Mouse (Mus musculus) erythroblast, embryonic 14.5 days (primary cell): Measurements from ENCODE around the gene Ttyh1. TPM values are rescaled to one million over a fixed set of nuclear protein-coding genes. Genes with fewer than 3 reads are reported as not detected.
A peak's percentile ranks its signal among the peaks of the same experiment; 100 is the strongest.

Source experiments
- H3K27me3 ChIP-seq: 2 replicates; pipeline ENCODE4 v1.6.1; 2012; ENCODE audit warnings: inconsistent platforms; ENCODE audit not compliant: control insufficient read depth
- H3K36me3 ChIP-seq: 2 replicates; pipeline ENCODE4 v1.6.1; 2012; ENCODE audit warnings: mild to moderate bottlenecking, inconsistent platforms; ENCODE audit not compliant: control insufficient read depth
- H3K4me1 ChIP-seq: 2 replicates; pipeline ENCODE4 v1.6.1; 2012; ENCODE audit warnings: inconsistent platforms; ENCODE audit not compliant: control insufficient read depth
- H3K4me3 ChIP-seq: replicated peaks from 2 replicates; pipeline ENCODE3; 2012; ENCODE audit warnings: moderate library complexity, mild to moderate bottlenecking, inconsistent platforms
- H3K9me3 ChIP-seq: 2 replicates; pipeline ENCODE4 v1.6.1; 2012; ENCODE audit warnings: low read length, inconsistent platforms, mixed read lengths; ENCODE audit not compliant: control insufficient read depth
- GATA1 ChIP-seq: IDR thresholded peaks from 2 replicates; pipeline ENCODE4 v1.6.1; 2012; ENCODE audit warnings: low read length, inconsistent platforms, mixed read lengths
- TAL1 ChIP-seq: IDR thresholded peaks from 3 replicates; pipeline ENCODE4 v1.6.1; 2012; ENCODE audit warnings: low read length, inconsistent platforms, mixed read lengths
- polyA plus RNA-seq: library from polyadenylated mRNA; stranded (reverse); fragments of >175 nt; gene quantifications from 2 replicates; pipeline ENCODE4 v1.2.3, GENCODE M21; 2012

The Ttyh1 gene
- polyA plus RNA-seq, 1 experiment, result not detected

DNA sequence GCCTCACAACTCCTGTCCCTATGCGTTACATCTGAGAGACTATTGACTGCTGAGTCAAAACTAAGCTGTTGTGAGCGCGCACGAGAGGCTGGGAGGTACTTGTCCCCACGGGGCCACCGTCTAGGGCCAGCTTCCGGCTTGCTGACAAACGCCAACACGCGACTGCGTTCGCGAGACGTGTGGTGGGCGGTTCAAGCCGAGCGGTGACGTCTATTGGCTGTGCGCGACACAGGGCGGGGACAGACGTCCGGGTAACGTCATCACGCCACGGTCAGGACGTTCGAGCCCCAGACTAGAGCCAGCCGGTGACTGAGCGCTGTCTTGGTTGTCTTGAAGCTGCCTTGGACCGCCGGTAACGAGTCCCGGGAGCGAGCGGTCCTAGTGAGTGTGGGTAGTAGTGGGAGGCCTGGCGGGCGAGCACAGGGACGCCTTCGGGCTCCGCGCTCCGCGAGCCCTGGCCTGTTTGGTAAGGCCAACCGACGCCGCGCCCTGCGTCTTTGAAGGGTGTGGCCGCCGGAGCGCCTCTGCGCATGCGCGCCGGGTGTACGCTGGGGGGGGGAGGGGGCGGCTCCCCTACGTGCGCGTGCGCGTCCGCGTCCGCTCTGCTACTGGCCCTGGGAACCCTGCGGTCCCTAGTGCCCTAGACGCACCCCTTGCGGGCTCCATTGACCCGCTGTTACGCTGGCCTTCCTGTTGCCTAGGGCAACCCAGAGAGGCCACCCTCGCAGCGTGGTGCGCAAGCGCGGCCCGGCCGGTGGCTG, 17.7 kb downstream of the Ttyh1 start, which contains the start of gene Leng8:
Gene Leng8, plus strand, starts transcription at position 269 of the 761 bp plus-strand sequence.
- no peaks in the 10 kb centered on the region for H3K27me3 ChIP-seq
- TF ChIP-seq GATA1 (no peak), TAL1 (no peak)
- H3K36me3 ChIP-seq, result peaks cover 54% of the 10 kb centered on the region
- peaks cover 39% of the 10 kb centered on the region for H3K4me1 ChIP-seq
- H3K4me3 ChIP-seq, result peak within 1 kb of the TSS; percentile 89
- H3K9me3 ChIP-seq, result no peaks in the 10 kb centered on the region

DNA sequence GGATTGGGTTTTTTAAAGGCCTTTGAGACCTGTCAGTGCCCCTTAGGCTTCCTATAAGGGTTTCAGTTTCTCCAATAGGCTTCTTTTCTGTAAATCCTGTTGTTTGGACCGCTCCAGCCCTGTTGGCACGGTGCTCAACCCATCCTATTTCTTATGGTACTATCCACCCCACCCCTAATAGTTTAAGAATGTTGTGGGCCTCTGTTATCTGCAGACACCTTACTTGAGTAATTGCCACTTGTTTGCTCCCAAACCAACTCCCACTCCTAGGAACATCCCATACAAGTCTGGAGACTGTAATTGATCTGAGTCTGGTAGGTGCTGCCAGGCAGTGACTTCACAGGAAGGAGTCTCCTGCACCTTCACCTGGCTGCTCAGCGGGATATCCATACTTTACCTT, 18.5 kb downstream of the Ttyh1 start:
- Histone ChIP-seq H3K9me3 (no peaks in the 10 kb centered on the region), H3K27me3 (no peaks in the 10 kb centered on the region), H3K4me3 (peak overlapping the region; percentile 89), H3K4me1 (peaks cover 39% of the 10 kb centered on the region), H3K36me3 (peaks cover 61% of the 10 kb centered on the region)
- no peak for TF ChIP-seq TAL1
- no peak for TF ChIP-seq GATA1

DNA sequence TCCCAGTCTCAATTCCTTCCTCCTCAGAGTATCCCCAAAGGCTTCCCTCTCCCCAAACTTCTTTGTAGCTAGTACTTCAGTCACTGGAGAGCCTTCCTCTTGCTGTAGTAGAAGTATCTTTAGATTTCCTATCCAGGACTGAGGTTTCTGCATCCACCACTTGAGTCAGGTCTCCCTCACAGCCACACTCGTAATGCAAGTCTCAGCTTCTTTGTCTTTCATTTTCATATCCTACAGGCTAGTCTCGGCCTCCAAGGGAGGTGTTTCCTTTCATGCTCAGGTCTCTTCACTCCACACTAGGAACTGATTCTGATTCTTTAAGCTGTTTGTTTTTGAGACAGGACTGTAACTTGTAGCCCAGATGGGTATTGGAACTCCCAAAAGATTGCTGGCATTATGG, 19.0 kb downstream of the Ttyh1 start:
- no peak for TF ChIP-seq TAL1
- no peak for TF ChIP-seq GATA1
- peak overlapping the region; percentile 89 for H3K4me3 ChIP-seq
- no peaks in the 10 kb centered on the region for H3K27me3 ChIP-seq
- H3K4me1 ChIP-seq, result peaks cover 39% of the 10 kb centered on the region
- peaks cover 61% of the 10 kb centered on the region for H3K36me3 ChIP-seq
- no peaks in the 10 kb centered on the region for H3K9me3 ChIP-seq

DNA sequence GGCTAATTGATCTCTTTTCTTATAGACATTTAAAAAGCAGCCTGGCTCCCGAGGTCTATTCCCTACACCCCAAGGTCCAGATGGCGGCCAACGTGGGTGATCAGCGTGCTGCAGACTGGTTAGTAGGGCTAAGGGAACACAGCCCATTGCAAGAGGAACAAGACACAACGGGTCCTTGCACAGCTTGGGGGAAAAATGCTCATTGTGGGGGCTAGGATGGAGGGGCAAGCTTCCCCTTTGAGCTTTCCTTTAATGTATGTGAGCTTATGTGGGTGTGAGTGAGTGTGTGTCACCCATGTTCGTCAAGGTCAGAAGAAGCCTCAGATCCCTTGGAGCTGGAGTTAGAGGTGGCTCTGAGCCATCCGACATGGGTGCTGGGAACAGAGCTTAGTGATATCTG, 19.5 kb downstream of the Ttyh1 start:
- Histone ChIP-seq H3K4me1 (peaks cover 39% of the 10 kb centered on the region), H3K27me3 (no peaks in the 10 kb centered on the region), H3K36me3 (peaks cover 62% of the 10 kb centered on the region), H3K9me3 (no peaks in the 10 kb centered on the region), H3K4me3 (peak overlapping the region; percentile 19)
- TF ChIP-seq TAL1 (no peak), GATA1 (no peak)

DNA sequence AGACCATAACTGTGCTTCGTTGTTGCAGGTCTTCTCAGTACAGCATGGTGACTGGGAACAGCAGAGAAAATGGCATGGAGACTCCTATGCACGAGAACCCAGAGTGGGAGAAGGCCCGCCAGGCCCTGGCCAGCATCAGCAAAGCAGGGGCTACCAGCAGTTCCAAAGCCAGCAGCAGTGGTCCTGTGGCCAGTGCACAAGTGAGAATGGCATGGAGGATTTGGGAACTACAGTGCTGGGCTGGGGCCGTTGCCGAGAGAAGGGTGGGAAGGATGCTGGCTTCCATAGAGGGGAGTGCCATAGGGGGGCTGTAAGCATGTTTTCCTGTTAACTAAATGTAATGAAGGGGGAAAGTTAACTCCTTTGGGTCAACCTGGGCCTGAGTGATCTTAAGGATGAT, 20.2 kb downstream of the Ttyh1 start:
- Histone ChIP-seq H3K4me1 (peaks cover 37% of the 10 kb centered on the region), H3K9me3 (no peaks in the 10 kb centered on the region), H3K36me3 (peaks cover 69% of the 10 kb centered on the region), H3K4me3 (no peak overlapping the region), H3K27me3 (no peaks in the 10 kb centered on the region)
- TF ChIP-seq TAL1, result no peak
- no peak for TF ChIP-seq GATA1

DNA sequence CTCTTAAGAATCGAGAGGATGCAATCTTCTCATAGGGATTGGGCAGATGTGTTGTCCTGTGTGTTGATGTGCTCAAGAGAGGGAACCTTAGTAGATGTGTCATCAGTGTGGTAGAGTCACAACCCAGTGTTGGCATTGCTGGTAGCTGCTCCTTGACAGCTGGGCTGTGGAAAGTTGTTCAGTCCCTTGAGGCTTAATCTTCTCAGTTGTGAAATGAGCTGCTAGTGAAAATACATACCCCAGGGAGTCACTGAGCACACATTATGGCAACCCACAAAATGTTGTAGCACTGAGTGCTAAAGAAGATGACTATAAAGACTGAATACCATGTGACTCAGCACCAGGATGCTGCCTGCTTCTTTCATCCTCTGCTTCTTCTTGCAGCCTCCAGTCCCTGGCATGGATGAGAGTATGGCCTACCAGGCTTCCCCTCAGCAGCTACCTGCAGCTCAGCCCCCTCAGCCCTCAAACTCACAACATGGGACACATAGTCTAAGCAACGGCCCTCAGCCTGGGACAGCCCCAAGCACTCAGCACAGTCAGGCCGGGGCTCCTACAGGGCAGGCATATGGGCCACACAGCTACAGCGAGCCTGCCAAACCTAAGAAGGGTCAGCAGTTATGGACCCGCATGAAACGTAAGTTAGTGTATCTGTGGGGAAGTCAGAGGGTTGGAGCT, 22.6 kb downstream of the Ttyh1 start:
- Histone ChIP-seq H3K4me3 (no peak overlapping the region), H3K4me1 (peaks cover 36% of the 10 kb centered on the region)

DNA sequence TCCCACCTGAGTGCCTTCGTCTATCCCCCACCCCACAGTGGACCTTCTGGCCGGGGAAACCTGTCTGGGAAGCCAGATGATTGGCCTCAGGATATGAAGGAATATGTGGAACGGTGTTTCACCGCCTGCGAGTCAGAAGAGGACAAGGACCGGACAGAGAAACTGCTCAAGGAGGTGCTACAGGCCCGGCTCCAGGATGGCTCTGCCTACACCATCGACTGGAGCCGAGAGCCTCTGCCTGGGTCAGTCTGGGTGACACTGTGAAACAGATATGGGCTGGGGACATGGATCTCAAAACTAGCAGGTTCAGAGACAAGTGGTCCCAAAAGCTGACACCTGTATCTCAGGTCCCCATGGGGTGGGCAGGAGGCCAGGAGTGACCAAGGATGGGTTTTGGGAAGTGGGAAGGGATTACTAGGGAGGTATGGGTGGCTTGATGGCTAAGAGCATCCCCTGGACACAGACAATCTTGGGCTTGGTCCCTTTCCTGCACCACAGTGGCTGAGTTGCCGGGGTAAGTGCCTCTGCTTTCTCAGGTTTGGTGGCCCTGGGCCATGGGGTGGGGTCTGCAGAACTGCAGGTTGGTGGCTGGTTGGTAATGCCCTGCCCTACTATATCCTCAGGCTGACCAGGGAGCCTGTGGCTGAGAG, 23.7 kb downstream of the Ttyh1 start:
- H3K4me1 ChIP-seq, result peaks cover 42% of the 10 kb centered on the region
- peaks cover 100% of the 10 kb centered on the region for H3K36me3 ChIP-seq
- no peak for TF ChIP-seq TAL1
- TF ChIP-seq GATA1, result no peak
- no peaks in the 10 kb centered on the region for H3K27me3 ChIP-seq
- H3K9me3 ChIP-seq, result no peaks in the 10 kb centered on the region
- no peak overlapping the region for H3K4me3 ChIP-seq

More for the DNA sequence above, 22.6 kb downstream of the Ttyh1 start:
- Histone ChIP-seq H3K9me3 (no peaks in the 10 kb centered on the region), H3K27me3 (no peaks in the 10 kb centered on the region), H3K36me3 (peaks cover 93% of the 10 kb centered on the region)
- TF ChIP-seq TAL1 (no peak), GATA1 (no peak)

DNA sequence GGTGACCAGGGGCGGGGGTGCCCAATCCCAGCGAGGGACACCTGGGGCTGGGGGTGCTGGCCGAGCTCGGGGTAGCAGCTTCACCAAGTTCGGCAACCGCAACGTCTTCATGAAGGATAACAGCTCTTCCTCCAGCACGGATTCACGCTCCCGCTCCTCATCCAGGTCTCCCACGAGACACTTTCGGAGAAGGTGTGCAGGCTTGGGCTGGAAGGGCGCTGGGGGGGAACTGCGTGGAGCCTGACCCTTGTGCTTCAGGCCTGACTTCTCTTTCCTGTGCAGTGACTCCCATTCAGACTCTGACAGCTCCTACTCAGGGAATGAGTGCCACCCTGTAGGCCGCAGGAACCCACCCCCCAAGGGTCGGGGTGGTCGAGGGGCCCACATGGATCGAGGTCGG, 24.3 kb downstream of the Ttyh1 start:
- Histone ChIP-seq H3K4me3 (no peak overlapping the region), H3K36me3 (peaks cover 100% of the 10 kb centered on the region), H3K9me3 (no peaks in the 10 kb centered on the region), H3K27me3 (no peaks in the 10 kb centered on the region), H3K4me1 (peaks cover 42% of the 10 kb centered on the region)
- TF ChIP-seq GATA1, result no peak
- TF ChIP-seq TAL1, result no peak

DNA sequence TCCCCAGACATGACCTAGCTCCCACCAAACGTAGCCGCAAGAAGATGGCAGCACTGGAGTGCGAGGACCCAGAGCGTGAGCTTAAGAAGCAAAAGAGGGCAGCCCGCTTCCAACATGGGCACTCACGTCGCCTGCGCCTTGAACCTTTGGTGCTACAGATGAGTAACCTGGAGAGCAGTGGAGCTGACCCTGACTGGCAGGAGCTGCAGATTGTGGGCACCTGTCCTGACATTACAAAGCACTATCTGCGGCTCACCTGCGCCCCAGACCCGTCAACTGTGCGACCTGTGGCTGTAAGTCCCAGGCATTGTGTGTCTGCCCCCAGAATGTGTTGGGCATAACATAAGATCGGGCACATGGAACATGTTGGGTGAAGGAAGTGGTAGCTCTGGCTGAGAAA, 24.8 kb downstream of the Ttyh1 start:
- Histone ChIP-seq H3K27me3 (no peaks in the 10 kb centered on the region), H3K9me3 (no peaks in the 10 kb centered on the region), H3K36me3 (peaks cover 97% of the 10 kb centered on the region), H3K4me1 (peaks cover 43% of the 10 kb centered on the region), H3K4me3 (no peak overlapping the region)
- no peak for TF ChIP-seq GATA1
- no peak for TF ChIP-seq TAL1
